Mouse (Mus musculus) ES-Bruce4 (cell line): Measurements from ENCODE around the gene Gm13289.
"Not testable (repeated sequence)": the region's sequence is repeated elsewhere in the genome, so short reads cannot be mapped to it uniquely, and the experiment has no call there.

Experiments used
- CTCF ChIP-seq: IDR thresholded peaks from one replicate; pipeline ENCODE4 v1.8.1; 2011; ENCODE audit warnings: low read depth, low read length
- EP300 ChIP-seq: IDR thresholded peaks from 2 replicates; pipeline ENCODE4 v1.6.1; 2011; ENCODE audit warnings: low read depth, low read length; ENCODE audit not compliant: insufficient read depth
- POLR2A ChIP-seq: IDR thresholded peaks from one replicate; pipeline ENCODE4 v1.8.1; 2011; ENCODE audit warnings: low read length; ENCODE audit not compliant: insufficient read depth

- peak; percentile 28 for TF ChIP-seq CTCF
- TF ChIP-seq POLR2A, EP300: not testable (repeated sequence)
Measured at GRCm38 (mm10) chr4:88788402-88788801, 11.7 kb downstream of the Gm13289 start, which contains the start of gene Gm13277.
